Mouse (Mus musculus): Measurements from ENCODE around the gene Fam83e. TPM values are rescaled to one million over a fixed set of nuclear protein-coding genes. Genes with fewer than 3 reads are reported as not detected.

Gene Fam83e
- polyA plus RNA-seq, 1 experiment from 2014 or later: 0.28 TPM

GRCm38 (mm10) chr7:45716952-45717917, 3.8 kb upstream of the Fam83e start:
- Histone ChIP-seq H3K4me1 (replicated peaks; ENCODE audit: insufficient read depth, low read length) (peaks cover 20% of the 10 kb centered on the region), H3K9ac (ENCODE audit: low read depth, low read length) (peak overlapping the region; percentile 77), H3K4me3 (replicated peaks; ENCODE audit: low read depth, low read length) (peak overlapping the region; percentile 88), H3K27ac (peak overlapping the region; percentile 91), H3K36me3 (ENCODE audit: insufficient read depth, low read length) (peaks cover 34% of the 10 kb centered on the region), H3K4me2 (ENCODE audit: low read length) (peak overlapping the region; percentile 70), H3K9me3 (replicated peaks; ENCODE audit: low read length) (no peaks in the 10 kb centered on the region), H3K27me3 (ENCODE audit: insufficient read depth, low read length) (no peaks in the 10 kb centered on the region)
- WGBS: 9% methylated on average over 31 of the region's 31 CpGs
- no peak for TF ChIP-seq CTCF (IDR thresholded peaks at IDR 0.05; ENCODE audit: low read depth)
- DNase-seq (ENCODE audit: low spot score) (no peak), ATAC-seq (replicated peaks; ENCODE audit: low FRiP score, low read depth) (no peak; the same call in 1 of the 2 replicates)

- DNase-seq (ENCODE audit: low spot score) (peak; percentile 98), ATAC-seq (replicated peaks; ENCODE audit: low FRiP score, low read depth) (peak; percentile 67)
- H3K4me1 ChIP-seq (replicated peaks; ENCODE audit: insufficient read depth, low read length): peaks cover 20% of the 10 kb centered on the region
- under 1% methylated on average over 41 of the region's 41 CpGs for WGBS
- TF ChIP-seq CTCF (IDR thresholded peaks at IDR 0.05; ENCODE audit: low read depth): no peak
- H3K27me3 ChIP-seq (ENCODE audit: insufficient read depth, low read length): no peaks in the 10 kb centered on the region
- peaks cover 27% of the 10 kb centered on the region for H3K36me3 ChIP-seq (ENCODE audit: insufficient read depth, low read length)
- H3K4me3 ChIP-seq (replicated peaks; ENCODE audit: low read depth, low read length): peak within 1 kb of the TSS; percentile 88
- H3K9ac ChIP-seq (ENCODE audit: low read depth, low read length): peak within 1 kb of the TSS; percentile 90
- H3K4me2 ChIP-seq (ENCODE audit: low read length): peak within 1 kb of the TSS; percentile 86
- peak within 1 kb of the TSS; percentile 91 for H3K27ac ChIP-seq
- H3K9me3 ChIP-seq (replicated peaks; ENCODE audit: low read length): no peaks in the 10 kb centered on the region
These were observed 3.1 kb upstream of the Fam83e start, which contains the start of gene Sphk2 for GRCm38 (mm10) chr7:45717918-45718297. Gene Sphk2, minus strand, starts transcription at chr7:45718002.

DNA sequence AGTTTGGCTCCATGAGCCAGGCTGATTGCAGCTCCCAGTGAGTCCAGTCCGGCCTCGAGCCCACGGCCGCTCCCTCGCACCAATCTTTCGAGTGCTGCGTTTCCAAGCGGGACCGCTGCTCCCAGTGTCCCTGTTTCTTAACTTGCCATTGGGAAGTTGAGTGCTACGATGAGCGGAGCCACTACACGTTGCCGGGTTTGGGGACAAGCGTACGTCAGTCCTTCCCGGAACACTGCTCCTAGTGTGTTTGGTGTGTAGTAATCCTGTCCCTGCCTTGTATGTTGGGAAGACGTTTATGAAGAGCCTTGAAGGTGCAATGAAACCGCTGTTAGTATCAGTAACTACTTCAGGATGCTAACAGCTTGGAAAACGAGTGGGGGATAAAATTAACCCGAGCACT, 2.7 kb upstream of the Fam83e start:
- Histone ChIP-seq H3K4me2 (ENCODE audit: low read length) (peak overlapping the region; percentile 86), H3K4me3 (replicated peaks; ENCODE audit: low read depth, low read length) (peak overlapping the region; percentile 88), H3K4me1 (replicated peaks; ENCODE audit: insufficient read depth, low read length) (peaks cover 20% of the 10 kb centered on the region), H3K27me3 (ENCODE audit: insufficient read depth, low read length) (no peaks in the 10 kb centered on the region), H3K9ac (ENCODE audit: low read depth, low read length) (peak overlapping the region; percentile 90), H3K36me3 (ENCODE audit: insufficient read depth, low read length) (peaks cover 23% of the 10 kb centered on the region), H3K9me3 (replicated peaks; ENCODE audit: low read length) (no peaks in the 10 kb centered on the region), H3K27ac (peak overlapping the region; percentile 91)
- under 1% methylated on average over 20 of the region's 20 CpGs for WGBS
- DNase-seq (ENCODE audit: low spot score): peak; percentile 56
- TF ChIP-seq CTCF (IDR thresholded peaks at IDR 0.05; ENCODE audit: low read depth): no peak
- ATAC-seq (replicated peaks; ENCODE audit: low FRiP score, low read depth): no peak

GRCm38 (mm10) chr7:45719180-45719579, 1.8 kb upstream of the Fam83e start:
- DNase-seq (ENCODE audit: low spot score): no peak
- peak overlapping the region; percentile 88 for H3K4me3 ChIP-seq (replicated peaks; ENCODE audit: low read depth, low read length)
- H3K4me1 ChIP-seq (replicated peaks; ENCODE audit: insufficient read depth, low read length): peaks cover 20% of the 10 kb centered on the region
- H3K9ac ChIP-seq (ENCODE audit: low read depth, low read length): peak overlapping the region; percentile 90
- WGBS: 77% methylated on average over 10 of the region's 10 CpGs
- no peak for TF ChIP-seq CTCF (IDR thresholded peaks at IDR 0.05; ENCODE audit: low read depth)
- no peaks in the 10 kb centered on the region for H3K27me3 ChIP-seq (ENCODE audit: insufficient read depth, low read length)
- ATAC-seq (replicated peaks; ENCODE audit: low FRiP score, low read depth): no peak
- no peaks in the 10 kb centered on the region for H3K9me3 ChIP-seq (replicated peaks; ENCODE audit: low read length)
- H3K36me3 ChIP-seq (ENCODE audit: insufficient read depth, low read length): peaks cover 21% of the 10 kb centered on the region; the same call in 1 of the 2 replicates
- peak overlapping the region; percentile 91; the same call in 1 of the 2 replicates for H3K27ac ChIP-seq
- peak overlapping the region; percentile 86 for H3K4me2 ChIP-seq (ENCODE audit: low read length)

DNA sequence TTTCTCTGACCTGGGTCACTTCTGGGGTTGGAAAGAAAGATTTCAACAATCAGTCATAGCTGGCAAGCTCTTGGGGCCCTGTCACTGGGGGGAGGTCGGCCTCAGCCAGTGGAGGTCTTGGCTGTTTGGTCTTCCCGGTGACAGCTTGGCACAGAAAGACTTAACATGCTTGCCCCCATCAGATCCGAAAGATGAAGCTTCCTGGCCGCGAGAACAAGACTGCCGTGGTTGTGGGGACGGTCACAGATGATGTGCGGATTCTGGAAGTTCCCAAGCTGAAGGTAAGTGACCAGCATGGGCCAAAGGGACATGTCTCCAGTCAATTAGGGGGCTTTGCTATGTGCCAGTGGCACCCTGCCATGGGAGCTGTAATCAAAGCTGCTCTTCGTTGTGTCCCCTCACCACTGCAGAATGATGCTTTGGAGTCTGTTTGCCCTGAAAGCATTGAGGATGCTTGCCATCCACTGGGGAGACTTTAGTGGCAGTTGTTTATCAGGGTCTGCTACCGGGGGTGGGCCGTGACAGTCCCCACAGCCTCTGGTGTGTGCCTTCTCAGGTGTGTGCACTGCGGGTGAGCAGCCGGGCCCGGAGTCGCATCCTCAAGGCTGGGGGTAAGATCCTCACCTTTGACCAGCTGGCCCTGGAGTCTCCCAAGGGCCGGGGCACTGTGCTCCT, 1.1 kb upstream of the Fam83e start:
- Histone ChIP-seq H3K27me3 (ENCODE audit: insufficient read depth, low read length) (no peaks in the 10 kb centered on the region), H3K4me2 (ENCODE audit: low read length) (peak overlapping the region; percentile 86), H3K4me1 (replicated peaks; ENCODE audit: insufficient read depth, low read length) (peaks cover 20% of the 10 kb centered on the region), H3K9ac (ENCODE audit: low read depth, low read length) (peak overlapping the region; percentile 90; the same call in 1 of the 2 replicates), H3K36me3 (ENCODE audit: insufficient read depth, low read length) (peaks cover 28% of the 10 kb centered on the region; the same call in 1 of the 2 replicates), H3K9me3 (replicated peaks; ENCODE audit: low read length) (no peaks in the 10 kb centered on the region), H3K4me3 (replicated peaks; ENCODE audit: low read depth, low read length) (no peak overlapping the region), H3K27ac (no peak overlapping the region)
- ATAC-seq (replicated peaks; ENCODE audit: low FRiP score, low read depth) (no peak), DNase-seq (ENCODE audit: low spot score) (no peak)
- WGBS: 87% methylated on average over 15 of the region's 16 CpGs
- no peak for TF ChIP-seq CTCF (IDR thresholded peaks at IDR 0.05; ENCODE audit: low read depth)

GRCm38 (mm10) chr7:45721234-45721571, 191 bp downstream of the Fam83e start:
- H3K27ac ChIP-seq: no peak overlapping the region
- peaks cover 40% of the 10 kb centered on the region; the same call in 1 of the 2 replicates for H3K36me3 ChIP-seq (ENCODE audit: insufficient read depth, low read length)

More at GRCm38 (mm10) chr7:45721234-45721571, 191 bp downstream of the Fam83e start:
- Histone ChIP-seq H3K9me3 (replicated peaks; ENCODE audit: low read length) (no peaks in the 10 kb centered on the region), H3K4me3 (replicated peaks; ENCODE audit: low read depth, low read length) (no peak overlapping the region), H3K4me2 (ENCODE audit: low read length) (no peak overlapping the region), H3K9ac (ENCODE audit: low read depth, low read length) (no peak overlapping the region), H3K27me3 (ENCODE audit: insufficient read depth, low read length) (no peaks in the 10 kb centered on the region), H3K4me1 (replicated peaks; ENCODE audit: insufficient read depth, low read length) (peaks cover 14% of the 10 kb centered on the region)
- DNase-seq (ENCODE audit: low spot score) (no peak), ATAC-seq (replicated peaks; ENCODE audit: low FRiP score, low read depth) (no peak)
- WGBS: 72% methylated on average over 7 of the region's 7 CpGs
- no peak for TF ChIP-seq CTCF (IDR thresholded peaks at IDR 0.05; ENCODE audit: low read depth)

Measured in kidney, postnatal 0 days (tissue).